Mouse (Mus musculus) myocyte (in vitro differentiated cells): ENCODE data around the gene Pif1. TPM values are rescaled to one million over a fixed set of nuclear protein-coding genes. Genes with fewer than 3 reads are reported as not detected.
A peak's percentile ranks its signal among the peaks of the same experiment; 100 is the strongest.

Experiments used
- H3K27me3 ChIP-seq: one replicate; pipeline ENCODE4 v1.6.1; 2011; ENCODE audit not compliant: control insufficient read depth, insufficient read depth, insufficient read length
- H3K36me3 ChIP-seq: one replicate; pipeline ENCODE4 v1.6.1; 2011; ENCODE audit not compliant: control insufficient read depth, insufficient read depth
- H3K4me2 ChIP-seq: one replicate; pipeline ENCODE4 v1.6.1; 2011; ENCODE audit warnings: low read depth, control low read depth
- H3K4me3 ChIP-seq: one replicate; pipeline ENCODE4 v1.5.1; 2011; ENCODE audit warnings: mild to moderate bottlenecking, control low read depth, moderate library complexity
- H3K79me2 ChIP-seq: one replicate; pipeline ENCODE4 v1.6.1; 2011; ENCODE audit not compliant: control insufficient read depth, insufficient read depth
- H3ac ChIP-seq: one replicate; pipeline ENCODE4 v1.6.1; 2011; ENCODE audit not compliant: control insufficient read depth, insufficient read length
- CEBPB ChIP-seq: IDR thresholded peaks from 2 replicates; pipeline ENCODE4 v1.6.1; 2011; ENCODE audit warnings: mild to moderate bottlenecking, moderate library complexity; ENCODE audit not compliant: poor library complexity, insufficient read depth, severe bottlenecking
- E2F4 ChIP-seq: IDR thresholded peaks from one replicate; pipeline ENCODE4 v1.6.1; 2011; ENCODE audit warnings: mild to moderate bottlenecking, control low read depth, moderate library complexity; ENCODE audit not compliant: insufficient read depth
- MAX ChIP-seq: IDR thresholded peaks from one replicate; pipeline ENCODE4 v1.6.1; 2011; ENCODE audit warnings: low read depth, mild to moderate bottlenecking, control low read depth
- MYOD1 ChIP-seq, 3 experiments: IDR thresholded peaks; one replicate each; pipeline ENCODE4 v1.6.1; 2011; ENCODE audit warnings: control low read depth in 2 of 3, low read depth in 2 of 3, mild to moderate bottlenecking in 2 of 3, moderate library complexity in 1 of 3; ENCODE audit not compliant: insufficient read length in 2 of 3, control insufficient read depth in 1 of 3
- MYOG ChIP-seq, 3 experiments: IDR thresholded peaks; one replicate each; pipeline ENCODE4 v1.6.1; 2011; ENCODE audit warnings: control low read depth in 2 of 3, low read depth in 2 of 3, mild to moderate bottlenecking in 2 of 3; ENCODE audit not compliant: insufficient read length in 2 of 3, control insufficient read depth in 1 of 3, insufficient read depth in 1 of 3
- POLR2A ChIP-seq: IDR thresholded peaks from one replicate; pipeline ENCODE4 v1.6.1; 2011; ENCODE audit warnings: low read depth, mild to moderate bottlenecking, control low read depth, moderate library complexity; ENCODE audit not compliant: insufficient read length
- POLR2AphosphoS2 ChIP-seq: IDR thresholded peaks from one replicate; pipeline ENCODE4 v1.6.1; 2011; ENCODE audit warnings: low read depth, control low read depth; ENCODE audit not compliant: insufficient read length
- REST ChIP-seq: IDR thresholded peaks from one replicate; pipeline ENCODE4 v1.6.1; 2011; ENCODE audit warnings: mild to moderate bottlenecking, control low read depth, moderate library complexity; ENCODE audit not compliant: insufficient read depth, insufficient read length
- SRF ChIP-seq: IDR thresholded peaks from one replicate; pipeline ENCODE4 v1.6.1; 2011; ENCODE audit warnings: low read depth; ENCODE audit not compliant: control insufficient read depth, insufficient read length
- TCF12 ChIP-seq: IDR thresholded peaks from one replicate; pipeline ENCODE4 v1.6.1; 2011; ENCODE audit warnings: mild to moderate bottlenecking, control low read depth; ENCODE audit not compliant: poor library complexity, insufficient read depth, severe bottlenecking
- TCF3 ChIP-seq: IDR thresholded peaks from one replicate; pipeline ENCODE4 v1.6.1; 2011; ENCODE audit warnings: low read depth, control low read depth; ENCODE audit not compliant: insufficient read length
- USF1 ChIP-seq: IDR thresholded peaks from one replicate; pipeline ENCODE4 v1.6.1; 2011; ENCODE audit warnings: low read depth, mild to moderate bottlenecking, control low read depth, moderate library complexity
- polyA plus RNA-seq: library from polyadenylated mRNA; unstranded; fragments of >200 nt; fragmentation: generic; extraction: Trizol; gene quantifications from one replicate; pipeline ENCODE4 v1.2.1, GENCODE M21; 2012; ENCODE audit warnings: missing spikeins

Pif1 gene
- polyA plus RNA-seq, 1 experiment: 6.9 TPM

DNA sequence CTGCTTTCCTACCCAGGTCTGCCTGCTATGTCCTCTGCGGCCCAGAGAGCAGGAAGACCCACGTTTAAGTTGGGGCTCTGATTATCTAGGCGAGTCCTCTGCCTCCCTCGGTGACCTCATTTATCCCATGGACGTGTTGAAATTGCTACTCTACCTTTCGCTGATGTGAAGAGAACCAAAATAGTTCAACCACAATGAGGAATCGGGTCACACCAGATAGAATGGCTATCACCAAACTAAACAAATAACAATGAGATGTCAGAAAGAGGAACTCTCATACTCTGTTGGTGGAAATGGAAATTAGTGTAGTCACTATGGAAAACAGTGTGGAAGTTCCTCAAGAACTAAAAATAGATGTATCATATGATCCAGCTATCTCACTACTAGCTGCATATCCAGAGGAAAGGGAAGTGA is 44.8 kb upstream of the Pif1 start:
- Histone ChIP-seq H3K79me2 (no peaks in the 10 kb centered on the region), H3ac (no peak overlapping the region), H3K4me3 (no peak overlapping the region), H3K4me2 (peak overlapping the region; percentile 70), H3K36me3 (no peaks in the 10 kb centered on the region), H3K27me3 (no peaks in the 10 kb centered on the region)
- TF ChIP-seq MYOD1 (IDR thresholded peaks at IDR 0.05; ENCODE audit: control insufficient read depth in 1 of 3, insufficient read length in 2 of 3, low read depth in 2 of 3): no peak
- no peak for TF ChIP-seq SRF
- TF ChIP-seq TCF12: no peak
- TF ChIP-seq TCF3: no peak
- no peak for TF ChIP-seq MYOG (IDR thresholded peaks at IDR 0.05; ENCODE audit: control insufficient read depth in 1 of 3, insufficient read depth in 1 of 3, insufficient read length in 2 of 3, low read depth in 2 of 3)

DNA sequence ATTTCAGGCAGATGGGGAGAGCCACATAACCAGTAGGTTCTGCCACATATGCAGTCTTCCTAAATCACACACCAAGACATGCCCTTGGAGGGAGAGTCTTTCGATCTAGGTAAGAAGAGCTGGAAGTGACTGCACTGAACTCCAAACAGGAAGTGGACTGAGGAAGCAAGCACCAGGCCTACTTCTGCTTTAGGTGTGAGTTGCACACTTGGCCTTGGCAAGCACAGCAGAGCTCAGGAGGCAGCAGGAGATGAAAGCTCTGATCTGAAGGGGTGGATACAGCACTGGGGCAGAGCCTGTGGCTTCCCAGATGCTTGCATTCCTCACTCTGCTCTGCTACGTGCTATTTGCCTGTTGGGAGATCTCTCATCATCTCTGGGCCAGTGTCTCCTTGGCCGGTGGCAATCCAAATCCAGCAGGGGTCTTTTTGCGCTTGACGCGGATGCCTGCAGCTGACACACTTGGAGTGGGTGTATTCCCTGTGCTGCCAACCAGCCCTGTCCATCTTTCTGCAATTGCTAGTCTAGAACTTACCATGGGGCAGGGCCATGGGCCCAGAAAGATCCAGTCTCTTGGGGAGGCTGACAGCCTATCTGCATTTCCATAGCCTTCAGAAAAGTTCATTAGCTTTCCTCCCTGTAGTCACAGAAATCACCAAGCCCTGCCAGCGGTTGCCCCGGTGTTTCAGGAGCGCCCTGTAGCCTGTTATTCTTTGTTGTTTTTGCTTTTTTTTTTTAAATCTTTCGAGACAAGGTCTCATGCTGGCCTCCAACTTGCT is 41.1 kb upstream of the Pif1 start:
- no peaks in the 10 kb centered on the region for H3K79me2 ChIP-seq
- TF ChIP-seq SRF: no peak
- no peak for TF ChIP-seq MYOG (IDR thresholded peaks at IDR 0.05; ENCODE audit: control insufficient read depth in 1 of 3, insufficient read depth in 1 of 3, insufficient read length in 2 of 3, low read depth in 2 of 3)
- no peak for TF ChIP-seq POLR2A
- no peak for TF ChIP-seq POLR2AphosphoS2
- TF ChIP-seq MYOD1 (IDR thresholded peaks at IDR 0.05; ENCODE audit: control insufficient read depth in 1 of 3, insufficient read length in 2 of 3, low read depth in 2 of 3): no peak
- H3K36me3 ChIP-seq: no peaks in the 10 kb centered on the region
- H3K27me3 ChIP-seq: no peaks in the 10 kb centered on the region
- H3K4me3 ChIP-seq: no peak overlapping the region
- peak overlapping the region; percentile 42 for H3K4me2 ChIP-seq
- H3ac ChIP-seq: no peak overlapping the region

DNA sequence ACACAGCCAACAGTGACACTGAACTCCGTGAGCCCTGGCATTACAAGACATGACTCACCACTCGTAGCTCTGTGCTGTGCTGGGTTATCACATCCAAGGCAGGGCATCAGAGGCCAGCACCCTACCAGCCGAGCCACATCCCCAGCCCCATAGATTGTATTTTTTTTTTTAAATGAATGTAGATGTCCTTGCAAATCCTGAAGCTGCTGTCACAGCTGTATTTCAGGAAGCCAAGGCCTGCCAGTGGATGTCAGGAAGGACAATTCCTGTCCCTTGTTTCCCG is 40.6 kb upstream of the Pif1 start:
- H3ac ChIP-seq: no peak overlapping the region
- H3K4me3 ChIP-seq: no peak overlapping the region
- TF ChIP-seq E2F4 (no peak), TCF3 (no peak), USF1 (no peak), REST (no peak), POLR2A (no peak)
- H3K27me3 ChIP-seq: no peaks in the 10 kb centered on the region
- no peaks in the 10 kb centered on the region for H3K36me3 ChIP-seq
- no peaks in the 10 kb centered on the region for H3K79me2 ChIP-seq
- peak overlapping the region; percentile 42 for H3K4me2 ChIP-seq

DNA sequence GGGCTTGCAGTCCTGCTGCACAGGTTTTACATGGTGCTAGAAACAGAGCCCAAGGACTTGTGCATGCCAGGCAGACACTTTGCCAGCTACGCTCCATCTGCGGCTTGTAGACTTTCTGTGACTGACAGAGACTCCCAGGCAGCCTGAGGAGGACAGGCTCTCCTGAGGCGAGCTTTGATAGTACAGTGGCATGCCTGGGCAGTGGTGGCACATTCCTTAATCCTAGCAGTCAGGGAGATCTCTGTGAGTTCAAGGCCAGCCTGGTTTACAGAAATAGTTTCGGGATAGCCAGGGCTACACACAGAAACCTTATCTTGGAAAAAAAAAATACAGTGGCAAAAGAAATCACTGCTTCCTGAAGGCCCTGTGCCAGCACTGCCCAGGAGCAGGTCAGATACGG is 39.8 kb upstream of the Pif1 start:
- no peak overlapping the region for H3K4me2 ChIP-seq
- H3K79me2 ChIP-seq: no peaks in the 10 kb centered on the region
- TF ChIP-seq MAX (no peak), POLR2A (no peak), MYOG (IDR thresholded peaks at IDR 0.05; ENCODE audit: control insufficient read depth in 1 of 3, insufficient read depth in 1 of 3, insufficient read length in 2 of 3, low read depth in 2 of 3) (no peak)
- H3K4me3 ChIP-seq: no peak overlapping the region
- no peak overlapping the region for H3ac ChIP-seq
- no peaks in the 10 kb centered on the region for H3K36me3 ChIP-seq
- H3K27me3 ChIP-seq: no peaks in the 10 kb centered on the region

DNA sequence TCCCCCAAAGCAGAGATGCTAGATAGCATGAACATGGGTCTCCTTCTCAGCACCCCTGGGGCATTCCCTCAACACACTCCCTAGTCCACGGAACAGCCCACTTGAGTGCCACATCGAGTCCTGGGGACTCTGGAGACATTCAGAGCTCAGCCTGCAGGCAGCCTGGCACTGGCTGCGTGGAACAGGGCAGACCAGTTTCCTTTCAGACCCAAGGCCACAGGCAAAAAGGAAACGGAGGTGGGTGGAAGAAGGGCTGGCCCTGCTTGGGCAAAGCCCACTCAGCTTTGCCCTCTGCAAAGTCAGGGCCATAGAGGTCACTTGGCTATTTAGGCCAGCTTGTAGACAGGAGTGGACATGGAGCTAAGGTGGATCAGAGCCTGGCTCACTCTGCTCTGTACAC is 39.1 kb upstream of the Pif1 start:
- no peak for TF ChIP-seq CEBPB
- TF ChIP-seq POLR2A: no peak
- no peak for TF ChIP-seq TCF3
- TF ChIP-seq REST: no peak
- no peak for TF ChIP-seq USF1
- no peak for TF ChIP-seq TCF12
- no peak for TF ChIP-seq E2F4
- no peak for TF ChIP-seq MYOG (IDR thresholded peaks at IDR 0.05; ENCODE audit: control insufficient read depth in 1 of 3, insufficient read depth in 1 of 3, insufficient read length in 2 of 3, low read depth in 2 of 3)
- no peak for TF ChIP-seq MYOD1 (IDR thresholded peaks at IDR 0.05; ENCODE audit: control insufficient read depth in 1 of 3, insufficient read length in 2 of 3, low read depth in 2 of 3)
- no peak for TF ChIP-seq SRF
- TF ChIP-seq POLR2AphosphoS2: no peak
- no peak for TF ChIP-seq MAX
- Histone ChIP-seq H3ac (no peak overlapping the region), H3K36me3 (no peaks in the 10 kb centered on the region), H3K4me2 (no peak overlapping the region), H3K4me3 (no peak overlapping the region), H3K79me2 (no peaks in the 10 kb centered on the region), H3K27me3 (no peaks in the 10 kb centered on the region)
